Mouse (Mus musculus) bone marrow macrophage, adult 2 months (primary cell): Measurements from ENCODE around the gene Negr1.

Experiments
- CTCF ChIP-seq: IDR thresholded peaks from 2 replicates; pipeline ENCODE4 v1.5.1; 2012; ENCODE audit warnings: low read depth, mild to moderate bottlenecking, low read length, moderate library complexity
- POLR2A ChIP-seq: IDR thresholded peaks from 2 replicates; pipeline ENCODE4 v1.6.1; 2012; ENCODE audit warnings: mild to moderate bottlenecking, low read depth, low read length, borderline replicate concordance

- TF ChIP-seq CTCF (no peak), POLR2A (no peak)
Measured at GRCm38 (mm10) chr3:157082808-157083784, 521.5 kb downstream of the Negr1 start.
